Mouse (Mus musculus) ES-E14 (cell line): ENCODE data around the gene Gtpbp4. TPM values are rescaled to one million over a fixed set of nuclear protein-coding genes. Genes with fewer than 3 reads are reported as not detected.
A peak's percentile ranks its signal among the peaks of the same experiment; 100 is the strongest.
"Not testable (repeated sequence)": the region's sequence is repeated elsewhere in the genome, so short reads cannot be mapped to it uniquely, and the experiment has no call there.

Experiments
- DNase-seq: peaks from one replicate; pipeline ENCODE4 v3.0.0-alpha.2; 2013; ENCODE audit warnings: low read depth, low spot score
- H3K27ac ChIP-seq: 2 replicates; pipeline ENCODE4 v1.5.1; 2012; ENCODE audit warnings: low read depth, mild to moderate bottlenecking, low read length, moderate library complexity, mixed read lengths; ENCODE audit not compliant: poor library complexity, insufficient read depth, severe bottlenecking
- H3K36me3 ChIP-seq: 2 replicates; pipeline ENCODE4 v1.6.1; 2012; ENCODE audit warnings: mild to moderate bottlenecking, low read length, moderate library complexity, mixed read lengths; ENCODE audit not compliant: control insufficient read depth, poor library complexity, insufficient read depth, severe bottlenecking
- H3K4me1 ChIP-seq, 2 experiments: fragments of 150-350 bp in 1 of 2; sonication (generic) in 1 of 2; 2 replicates each; pipeline ENCODE4 v1.6.1; 2012; ENCODE audit warnings: low read length in 2 of 2, mild to moderate bottlenecking in 1 of 2, mixed read lengths in 1 of 2; ENCODE audit not compliant: control insufficient read depth in 2 of 2, insufficient read depth in 2 of 2, poor library complexity in 1 of 2
- H3K4me3 ChIP-seq, 2 experiments: fragments of 150-350 bp in 1 of 2; sonication (generic) in 1 of 2; 2 replicates each; pipeline ENCODE4 v1.5.1; 2012; ENCODE audit warnings: low read length in 2 of 2, low read depth in 1 of 2, mild to moderate bottlenecking in 1 of 2, mixed read lengths in 1 of 2; ENCODE audit not compliant: insufficient read depth in 1 of 2, poor library complexity in 1 of 2, severe bottlenecking in 1 of 2
- H3K9ac ChIP-seq: 2 replicates; pipeline ENCODE4 v1.6.1; 2012; ENCODE audit warnings: low read depth, mild to moderate bottlenecking, low read length, mixed read lengths; ENCODE audit not compliant: poor library complexity, insufficient read depth, severe bottlenecking
- H3K9me3 ChIP-seq: fragments of 150-350 bp; sonication (generic); 2 replicates; pipeline ENCODE4 v1.6.1; 2012; ENCODE audit warnings: low read depth, mild to moderate bottlenecking, low read length; ENCODE audit not compliant: control insufficient read depth, insufficient read depth
- CHD2 ChIP-seq: IDR thresholded peaks from 2 replicates; pipeline ENCODE4 v1.6.1; 2014; ENCODE audit warnings: mild to moderate bottlenecking, low read depth, low read length, inconsistent platforms
- HCFC1 ChIP-seq: IDR thresholded peaks from 2 replicates; pipeline ENCODE4 v1.6.1; 2012; ENCODE audit warnings: low read length, inconsistent platforms, borderline replicate concordance; ENCODE audit not compliant: insufficient read depth
- MAFK ChIP-seq: IDR thresholded peaks from 2 replicates; pipeline ENCODE4 v1.6.1; 2014; ENCODE audit warnings: mild to moderate bottlenecking, low read depth, low read length, inconsistent platforms; ENCODE audit not compliant: insufficient read depth
- ZC3H11A ChIP-seq: IDR thresholded peaks from 2 replicates; pipeline ENCODE4 v1.6.1; 2012; ENCODE audit warnings: low read depth, mild to moderate bottlenecking, inconsistent platforms, low read length, borderline replicate concordance
- ZNF384 ChIP-seq: IDR thresholded peaks from 2 replicates; pipeline ENCODE4 v1.6.1; 2012; ENCODE audit warnings: low read depth, low read length, inconsistent platforms
- in situ Hi-C, 2 experiments: fragments of 600-800 bp; cut with MboI; formaldehyde crosslinking; loops; one replicate each; pipeline ENCODE4 v1.15.1; 2025; ENCODE audit warnings: low sequenced_read_pairs in 2 of 2, inconsistent platforms in 1 of 2; ENCODE audit not compliant: unreplicated experiment in 2 of 2
- total RNA-seq: library from RNA; depleted of rRNA; stranded (reverse); fragments of 300-350 nt; gene quantifications from 2 replicates; pipeline ENCODE4 v1.2.3, GENCODE M21; 2012

Gtpbp4 gene
- total RNA-seq, 1 experiment: 119 TPM

- no peaks in the 10 kb centered on the region for H3K9me3 ChIP-seq
- no peak overlapping the region for H3K9ac ChIP-seq
- in situ Hi-C loops: no loop called here
- H3K4me1 ChIP-seq: peaks cover 0 to 5% of the 10 kb centered on the region in 2 experiments; a peak in 1 of 4 replicates
- no peaks in the 10 kb centered on the region for H3K36me3 ChIP-seq
- no peak for TF ChIP-seq CHD2
- TF ChIP-seq ZNF384: no peak
- TF ChIP-seq ZC3H11A: no peak
- no peak for TF ChIP-seq MAFK
- no peak for TF ChIP-seq HCFC1
- H3K27ac ChIP-seq: no peak overlapping the region
- no peak overlapping the region for H3K4me3 ChIP-seq
- DNase-seq: peak; percentile 79
Measured at GRCm38 (mm10) chr13:9011596-9012350, 15.9 kb upstream of the Gtpbp4 start.

GRCm38 (mm10) chr13:9003306-9003705 lies 7.4 kb upstream of the Gtpbp4 start:
- Histone ChIP-seq H3K4me3 (no peak overlapping the region), H3K36me3 (no peaks in the 10 kb centered on the region), H3K27ac (no peak overlapping the region), H3K9ac (no peak overlapping the region), H3K4me1 (no peaks in the 10 kb centered on the region; a peak in 1 of 4 replicates), H3K9me3 (no peaks in the 10 kb centered on the region)
- TF ChIP-seq MAFK (no peak), ZNF384 (no peak), ZC3H11A (no peak), CHD2 (no peak), HCFC1 (no peak)
- in situ Hi-C loops: no loop called here
- DNase-seq: no peak

GRCm38 (mm10) chr13:8999464-8999863 lies 3.6 kb upstream of the Gtpbp4 start:
- Histone ChIP-seq H3K36me3 (no peaks in the 10 kb centered on the region), H3K27ac (no peak overlapping the region), H3K4me3 (no peak overlapping the region), H3K9ac (no peak overlapping the region), H3K9me3 (no peaks in the 10 kb centered on the region), H3K4me1 (no peaks in the 10 kb centered on the region; a peak in 2 of 4 replicates)
- no peak for DNase-seq
- in situ Hi-C loops: no loop called here
- TF ChIP-seq ZC3H11A (no peak), CHD2 (no peak), HCFC1 (no peak), MAFK (no peak), ZNF384 (no peak)

GRCm38 (mm10) chr13:8997221-8997620 lies 1.3 kb upstream of the Gtpbp4 start:
- H3K4me1 ChIP-seq, H3K9me3 ChIP-seq, H3K4me3 ChIP-seq, DNase-seq, H3K36me3 ChIP-seq, H3K27ac ChIP-seq, H3K9ac ChIP-seq, in situ Hi-C loops: not testable (repeated sequence)
